Mouse (Mus musculus) lung, postnatal 0 days (tissue): ENCODE measurements around the gene Rplp1. TPM values are rescaled to one million over a fixed set of nuclear protein-coding genes. Genes with fewer than 3 reads are reported as not detected.
A peak's percentile ranks its signal among the peaks of the same experiment; 100 is the strongest.

Experiments
- ATAC-seq: fragments of 200-750 bp; cut with Nextera tagmentation; 2 replicates; pipeline ENCODE4 v1.8.0; 2017; ENCODE audit warnings: moderate library complexity
- DNase-seq: peaks from one replicate; pipeline ENCODE4 v3.0.0-alpha.2; 2016; ENCODE audit warnings: low spot score
- H3K27ac ChIP-seq: fragments of 300-500 bp; sonication (generic); 2 replicates; pipeline ENCODE4 v1.5.1; 2014; ENCODE audit warnings: antibody characterized with exemption, mild to moderate bottlenecking, low read length, mixed read lengths
- H3K27me3 ChIP-seq: fragments of 300-500 bp; sonication (generic); replicated peaks from 2 replicates; pipeline ENCODE4 v1.6.1; 2014; ENCODE audit warnings: low read length, mixed read lengths; ENCODE audit not compliant: insufficient read depth
- H3K36me3 ChIP-seq: fragments of 300-500 bp; sonication (generic); 2 replicates; pipeline ENCODE4 v1.6.1; 2014; ENCODE audit warnings: low read length, mixed read lengths; ENCODE audit not compliant: insufficient read depth
- H3K4me1 ChIP-seq: fragments of 300-500 bp; sonication (generic); 2 replicates; pipeline ENCODE4 v1.6.1; 2014; ENCODE audit warnings: antibody characterized with exemption, low read depth, low read length, mixed read lengths; ENCODE audit not compliant: insufficient read depth
- H3K4me2 ChIP-seq: fragments of 300-500 bp; sonication (generic); replicated peaks from 2 replicates; pipeline ENCODE4 v1.6.1; 2014; ENCODE audit warnings: low read depth, mild to moderate bottlenecking, low read length, moderate library complexity, mixed read lengths
- H3K4me3 ChIP-seq: fragments of 300-500 bp; sonication (generic); 2 replicates; pipeline ENCODE4 v1.5.1; 2014; ENCODE audit warnings: low read depth, low read length
- H3K9ac ChIP-seq: fragments of 300-500 bp; sonication (generic); replicated peaks from 2 replicates; pipeline ENCODE4 v1.6.1; 2014; ENCODE audit warnings: low read depth, mild to moderate bottlenecking
- H3K9me3 ChIP-seq: fragments of 300-500 bp; sonication (generic); 2 replicates; pipeline ENCODE4 v1.6.1; 2016; ENCODE audit warnings: low read length, mixed read lengths
- CTCF ChIP-seq: IDR thresholded peaks from 2 replicates; pipeline ENCODE4 v1.5.1; 2016; ENCODE audit warnings: antibody characterized with exemption, mild to moderate bottlenecking
- EP300 ChIP-seq: IDR thresholded peaks from 2 replicates; pipeline ENCODE4 v1.6.1; 2016; ENCODE audit warnings: antibody characterized with exemption, mild to moderate bottlenecking, control low read depth
- WGBS: fragments of 180-500 bp; shearing (Covaris S2); extraction: QIAGEN DNeasy Blood & Tissue Kit; methylation state at CpG from one replicate; pipeline ENCODE4 v1.1.7; 2014; 5-methylcytosine and 5-hydroxymethylcytosine counted together
- polyA plus RNA-seq: library from polyadenylated mRNA; unstranded; fragments of >200 nt; fragmentation: Nextera tagmentation; extraction: Ambion mirVana; gene quantifications from 2 replicates; pipeline ENCODE4 v1.2.1, GENCODE M21; 2015

Gene Rplp1
- polyA plus RNA-seq, 1 experiment from 2014 or later, result 1,182 TPM

DNA sequence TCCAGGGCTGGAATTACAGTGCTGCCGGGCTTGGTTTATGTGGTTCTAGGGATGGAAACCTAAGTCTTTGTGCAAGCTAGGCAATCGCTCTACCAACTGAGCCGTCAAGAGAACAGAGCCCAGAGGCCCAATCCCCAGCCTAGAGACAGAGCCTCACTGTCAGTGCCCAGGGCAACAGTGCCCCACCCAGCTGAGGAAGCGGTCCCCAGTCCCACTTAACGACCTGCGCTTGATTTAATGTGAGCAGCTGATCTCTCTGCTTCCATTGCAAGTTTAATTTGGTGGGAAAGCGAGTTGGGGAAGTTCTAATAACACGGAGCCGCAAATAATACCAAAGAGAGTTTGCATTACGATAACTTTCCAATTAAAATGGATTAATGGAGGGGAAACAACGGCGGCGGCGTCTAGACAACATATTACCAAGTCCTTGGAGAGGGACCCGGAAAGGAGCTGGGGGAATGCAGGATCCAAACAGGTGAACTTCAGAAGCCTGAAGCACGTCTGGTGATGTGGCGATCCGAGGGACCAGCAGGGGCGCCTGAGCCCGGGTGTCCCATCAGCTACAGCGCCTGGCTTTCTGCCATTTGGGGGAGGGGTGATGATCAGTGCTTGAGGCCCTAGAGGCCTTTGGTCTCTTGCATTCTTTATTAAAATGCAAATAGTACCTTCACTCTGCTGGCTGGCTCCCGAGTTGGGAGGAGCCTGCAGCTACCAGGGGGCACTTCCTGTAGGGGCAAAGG lies 36.8 kb downstream of the Rplp1 start:
- WGBS, result 29% methylated on average over 22 of the region's 22 CpGs
- no peak overlapping the region for H3K4me2 ChIP-seq
- H3K4me1 ChIP-seq, result no peaks in the 10 kb centered on the region
- no peaks in the 10 kb centered on the region for H3K9me3 ChIP-seq
- H3K27me3 ChIP-seq, result peaks cover 11% of the 10 kb centered on the region; the same call in 1 of the 2 replicates
- no peak overlapping the region for H3K9ac ChIP-seq
- H3K4me3 ChIP-seq, result no peak overlapping the region
- no peak overlapping the region for H3K27ac ChIP-seq
- no peaks in the 10 kb centered on the region for H3K36me3 ChIP-seq
- DNase-seq, result peak; percentile 6
- ATAC-seq, result no peak
- TF ChIP-seq CTCF (peak; percentile 32; the same call in 1 of the 2 replicates), EP300 (no peak)

DNA sequence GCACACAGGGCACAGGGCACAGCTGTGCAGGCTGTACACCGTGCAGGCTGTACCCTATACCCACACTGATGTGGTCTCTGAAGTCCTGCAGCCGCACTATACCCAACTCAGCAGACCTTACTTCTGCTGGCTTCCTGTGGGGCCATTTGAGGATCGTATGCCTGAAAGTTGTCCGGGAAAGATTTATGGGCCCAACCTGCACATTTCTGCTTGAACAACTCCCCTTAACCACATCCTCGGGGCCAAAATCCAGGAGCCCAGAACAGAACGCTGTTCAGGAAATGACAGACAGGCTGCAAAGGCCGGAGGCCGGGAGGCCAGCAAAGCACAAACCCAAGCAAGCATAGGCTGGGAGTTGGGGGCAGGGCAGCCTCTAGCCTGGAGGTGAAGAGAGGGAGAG lies 41.0 kb downstream of the Rplp1 start:
- DNase-seq (no peak), ATAC-seq (no peak)
- Histone ChIP-seq H3K4me3 (no peak overlapping the region), H3K4me2 (no peak overlapping the region), H3K4me1 (no peaks in the 10 kb centered on the region), H3K36me3 (no peaks in the 10 kb centered on the region), H3K9ac (no peak overlapping the region), H3K27me3 (peaks cover 11% of the 10 kb centered on the region; the same call in 1 of the 2 replicates), H3K9me3 (no peaks in the 10 kb centered on the region), H3K27ac (no peak overlapping the region)
- WGBS, result 47% methylated on average over 8 of the region's 8 CpGs
- no peak for TF ChIP-seq EP300
- TF ChIP-seq CTCF, result no peak

DNA sequence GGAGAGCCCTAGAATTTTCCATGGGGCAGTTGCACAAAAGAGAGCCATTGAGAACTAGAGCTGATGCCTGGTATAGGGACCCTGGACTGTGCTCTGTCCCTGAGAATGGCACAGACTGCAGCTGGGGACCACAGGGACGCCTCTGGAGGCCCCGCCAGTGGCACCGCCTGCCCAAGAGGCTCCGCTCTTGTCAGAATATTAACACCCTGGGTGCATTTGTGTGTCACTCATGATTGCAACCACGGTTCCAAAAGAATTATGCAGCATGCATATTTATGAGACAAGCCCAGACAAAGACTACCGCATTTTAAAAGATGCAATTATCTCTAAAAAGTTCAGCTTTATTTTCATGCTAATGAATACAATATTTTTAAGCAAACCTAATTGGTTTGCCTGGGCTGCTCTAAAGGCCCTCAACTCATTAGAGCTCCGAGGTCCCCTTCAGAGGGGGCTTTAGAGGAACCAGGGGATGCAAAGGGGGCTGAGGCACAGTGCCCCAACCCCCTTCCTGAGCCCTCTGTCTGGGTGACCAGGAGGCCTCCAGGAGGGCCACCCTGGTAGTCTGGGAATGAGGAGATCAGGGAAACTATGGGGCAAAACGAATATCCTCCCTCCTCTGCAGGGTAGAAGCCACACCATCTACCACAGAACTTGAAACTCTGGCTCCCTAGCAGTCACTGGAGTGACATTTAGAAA lies 41.9 kb downstream of the Rplp1 start:
- Histone ChIP-seq H3K4me1 (no peaks in the 10 kb centered on the region), H3K4me3 (no peak overlapping the region), H3K27ac (no peak overlapping the region), H3K9ac (no peak overlapping the region), H3K36me3 (no peaks in the 10 kb centered on the region), H3K4me2 (no peak overlapping the region), H3K9me3 (no peaks in the 10 kb centered on the region), H3K27me3 (0 out of 2 replicates have a peak, but pooled peaks cover 7% of the 10 kb centered on the region)
- TF ChIP-seq CTCF (no peak), EP300 (no peak)
- DNase-seq (no peak), ATAC-seq (no peak)
- 79% methylated on average over 8 of the region's 8 CpGs for whole genome bisulfite sequencing

DNA sequence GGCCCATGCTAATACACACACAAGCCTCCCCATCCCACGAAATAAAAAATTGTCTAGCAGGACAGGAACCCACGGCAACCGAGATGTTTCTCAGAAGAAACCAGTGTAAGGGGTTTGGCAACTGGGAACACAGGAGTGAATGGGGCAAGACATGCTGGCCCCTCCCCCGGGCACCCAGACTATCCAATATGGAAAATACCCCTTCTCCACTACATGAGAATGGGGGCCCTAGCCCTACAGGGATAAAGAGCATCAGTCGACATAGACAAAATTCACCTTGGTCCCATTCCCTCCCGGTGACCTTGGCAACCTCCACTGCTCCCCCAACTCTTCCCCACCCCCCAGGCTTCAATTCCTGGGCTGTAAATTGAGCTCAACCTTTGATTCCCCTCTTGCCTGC lies 42.5 kb downstream of the Rplp1 start:
- Histone ChIP-seq H3K27ac (no peak overlapping the region), H3K4me3 (no peak overlapping the region), H3K27me3 (0 out of 2 replicates have a peak, but pooled peaks cover 8% of the 10 kb centered on the region), H3K4me2 (no peak overlapping the region), H3K4me1 (no peaks in the 10 kb centered on the region), H3K36me3 (no peaks in the 10 kb centered on the region), H3K9me3 (no peaks in the 10 kb centered on the region), H3K9ac (no peak overlapping the region)
- ATAC-seq (no peak), DNase-seq (no peak)
- 81% methylated on average over 6 of the region's 6 CpGs for WGBS
- TF ChIP-seq CTCF, result no peak
- no peak for TF ChIP-seq EP300

DNA sequence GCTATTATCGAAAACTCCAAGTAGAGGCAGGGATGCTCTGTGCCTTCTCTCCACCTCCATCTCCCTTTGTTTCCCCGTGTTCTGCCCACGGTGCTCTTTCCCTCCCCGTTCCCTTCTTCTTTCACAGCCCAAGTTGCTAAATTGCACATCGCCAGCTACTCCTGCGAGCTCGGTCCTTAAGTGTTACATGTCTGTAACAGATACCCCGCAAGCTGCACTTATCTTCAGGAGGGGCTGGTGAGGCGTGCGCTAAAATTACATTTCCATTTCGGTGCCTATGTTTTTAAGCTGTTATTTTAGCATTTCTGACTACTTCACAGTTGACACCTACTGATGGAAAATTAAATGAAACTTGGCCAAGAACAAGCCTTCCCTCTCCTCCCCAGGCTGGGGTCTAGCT lies 46.7 kb downstream of the Rplp1 start:
- no peak overlapping the region for H3K9ac ChIP-seq
- no peaks in the 10 kb centered on the region for H3K4me1 ChIP-seq
- ATAC-seq (no peak), DNase-seq (no peak)
- H3K27me3 ChIP-seq, result peaks cover 4% of the 10 kb centered on the region
- no peaks in the 10 kb centered on the region for H3K9me3 ChIP-seq
- no peak overlapping the region for H3K27ac ChIP-seq
- 67% methylated on average over 11 of the region's 11 CpGs for WGBS
- no peak overlapping the region for H3K4me3 ChIP-seq
- no peaks in the 10 kb centered on the region for H3K36me3 ChIP-seq
- no peak overlapping the region for H3K4me2 ChIP-seq
- TF ChIP-seq CTCF (no peak), EP300 (no peak)

Other genes with a start within 250 kb of the Rplp1 start
- 7.7 and 11.0 TPM in 2 replicates for gene Kif23, start 32.2 kb upstream of the Rplp1 start, polyA plus RNA-seq
- gene Paqr5, start 112.3 kb upstream of the Rplp1 start, polyA plus RNA-seq, result 8.7 and 10.5 TPM in 2 replicates
- 8.5 and 9.6 TPM in 2 replicates for gene Glce, start 208.1 kb upstream of the Rplp1 start, polyA plus RNA-seq